9 mouse cellular contexts compared by ENCODE assay signal in the genomic region with DNA sequence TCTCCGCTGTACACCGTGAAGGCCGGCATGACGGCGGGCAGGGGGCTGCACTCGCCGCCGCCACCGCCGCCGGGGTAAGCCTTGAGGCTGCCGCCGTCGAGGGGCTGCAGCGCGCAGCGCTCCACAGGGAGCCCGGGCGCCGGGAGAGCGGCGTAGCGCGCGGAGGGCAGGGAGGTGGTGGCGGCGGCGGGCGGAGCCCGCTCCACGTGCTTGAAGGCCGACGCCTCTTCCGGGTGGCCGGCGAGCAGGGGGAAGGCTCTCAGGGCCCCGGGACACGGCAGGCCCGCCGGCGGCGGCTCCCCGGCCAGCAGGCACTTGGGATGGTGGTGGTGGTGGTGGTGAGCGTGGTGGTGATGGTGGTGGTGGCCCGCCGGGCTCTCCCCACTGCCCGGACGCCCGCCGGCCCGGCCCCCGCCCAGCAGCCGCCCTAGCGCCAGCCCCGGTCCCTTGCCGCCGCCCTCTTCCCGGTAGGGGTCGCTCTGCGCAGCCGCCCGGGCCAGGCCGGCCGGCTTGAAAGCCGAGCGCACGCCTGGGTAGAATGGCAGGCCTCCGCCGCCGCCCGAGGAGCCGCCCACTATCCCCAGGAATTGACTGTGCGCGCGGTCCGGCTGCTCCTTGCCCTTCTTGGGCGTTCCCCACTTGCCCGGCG. TPM values are rescaled to one million over a fixed set of nuclear protein-coding genes. Genes with fewer than 3 reads are reported as not detected.
DNase-seq lines count a peak whose midpoint lies in the region; ATAC-seq and TF ChIP-seq lines count a peak whose summit lies in the region.
"Had no signal": no experiment of that assay in that cellular context is flagged by ENCODE, and none has a peak within 500 bp of the region (broad histone marks: within the 10 kb centered on the region; RNA-seq: fewer than 3 reads in every experiment).

No protein-coding gene starts in this region.

- H3K27ac ChIP-seq in hindbrain, embryonic 15.5 days (replicated peaks): no peak overlapping the region
- H3K27ac ChIP-seq in liver, postnatal 0 days (ENCODE audit: low read depth): no peak overlapping the region
- H3K27ac ChIP-seq in testis, adult 2 months (ENCODE audit: control insufficient read depth, insufficient read depth, low read depth, low read length): no peak overlapping the region

- H3K4me3 ChIP-seq in hindbrain, embryonic 15.5 days: peak overlapping the region; percentile 41
- H3K4me3 ChIP-seq in liver, postnatal 0 days (ENCODE audit: low read depth, low read length): peak overlapping the region; percentile 39
- peak overlapping the region; percentile 63 for H3K4me3 ChIP-seq in testis, adult 2 months (ENCODE audit: control insufficient read depth, low read depth, low read length)

- WGBS in hindbrain, embryonic 15.5 days: 1% methylated on average over 32 of the region's 79 CpGs
- 2% methylated on average over 30 of the region's 79 CpGs for WGBS in liver, postnatal 0 days (ENCODE audit: insufficient replicate concordance)

- DNase-seq in adrenal gland, adult 18-20 months (ENCODE audit: low spot score in 2 of 2): peak; percentile 25 to 27
- no peak for DNase-seq in adrenal gland, postnatal 4 days (ENCODE audit: low spot score in 2 of 2)
- peak; percentile 23 to 68 for DNase-seq in spleen, postnatal 4 days (ENCODE audit: low spot score in 2 of 2)
- no peak for DNase-seq in spleen, adult 12 weeks (ENCODE audit: low spot score)
- DNase-seq in liver, postnatal 0 days: peak; percentile 38
- DNase-seq in frontal cortex, postnatal 14 days (ENCODE audit: low spot score in 2 of 2): no peak

- H3K4me1 ChIP-seq in hindbrain, embryonic 15.5 days (replicated peaks): peaks cover 23% of the 10 kb centered on the region
- H3K4me1 ChIP-seq in liver, postnatal 0 days (ENCODE audit: insufficient read depth): peaks cover 8% of the 10 kb centered on the region
- H3K4me1 ChIP-seq in testis, adult 2 months (ENCODE audit: control insufficient read depth, insufficient read depth, low read length): peaks cover 7% of the 10 kb centered on the region

- TF ChIP-seq EP300 in liver, postnatal 0 days (IDR thresholded peaks at IDR 0.05; ENCODE audit: low read depth): no peak

- no peaks in the 10 kb centered on the region for H3K36me3 ChIP-seq in hindbrain, embryonic 15.5 days
- H3K36me3 ChIP-seq in liver, postnatal 0 days (replicated peaks; ENCODE audit: insufficient read depth, low read length): no peaks in the 10 kb centered on the region
- H3K36me3 ChIP-seq in testis, adult 2 months (ENCODE audit: control insufficient read depth, insufficient read depth, low read length): no peaks in the 10 kb centered on the region

- H3K4me2 ChIP-seq in hindbrain, embryonic 15.5 days: peak overlapping the region; percentile 59
- H3K4me2 ChIP-seq in liver, postnatal 0 days (ENCODE audit: low read depth, low read length): peak overlapping the region; percentile 63

- H3K9ac ChIP-seq in hindbrain, embryonic 15.5 days: no peak overlapping the region
- H3K9ac ChIP-seq in liver, postnatal 0 days (replicated peaks): no peak overlapping the region

- no peaks in the 10 kb centered on the region for H3K9me3 ChIP-seq in hindbrain, embryonic 15.5 days
- H3K9me3 ChIP-seq in liver, postnatal 0 days (ENCODE audit: low read length): no peaks in the 10 kb centered on the region

- peak; percentile 81 for ATAC-seq in hindbrain, embryonic 15.5 days (ENCODE audit: low FRiP score, low read depth)
- ATAC-seq in liver, postnatal 0 days: peak; percentile 48

- peaks cover 91% of the 10 kb centered on the region for H3K27me3 ChIP-seq in hindbrain, embryonic 15.5 days
- peaks cover 96% of the 10 kb centered on the region for H3K27me3 ChIP-seq in liver, postnatal 0 days (ENCODE audit: insufficient read depth, low read length)
- H3K27me3 ChIP-seq in testis, adult 2 months (ENCODE audit: control insufficient read depth, insufficient read depth, low read length): peaks cover 4% of the 10 kb centered on the region; the same call in 1 of the 2 replicates

- no peak for TF ChIP-seq POLR2A in testis, adult 2 months (IDR thresholded peaks at IDR 0.05; ENCODE audit: control insufficient read depth, low read depth, low read length)

- 0 out of 2 replicates have a peak, but pooled peaks have one; percentile 7 for TF ChIP-seq CTCF in liver, postnatal 0 days (IDR thresholded peaks at IDR 0.05; ENCODE audit: low read depth)
- no peak for TF ChIP-seq CTCF in testis, adult 2 months (IDR thresholded peaks at IDR 0.05; ENCODE audit: control insufficient read depth, insufficient read depth, insufficient replicate concordance, low read depth, low read length)

RNA-seq across cellular contexts. Expression of a gene that starts 6.7 kb away (rescaled TPM):
- not detected for total RNA-seq in adrenal gland, adult 18-20 months (2021)
- not detected for total RNA-seq in adrenal gland, postnatal 4 days (2021)
- polyA plus RNA-seq in hindbrain, embryonic 15.5 days (2015; fragmentation: Nextera tagmentation; extraction: Ambion mirVana): 0.45 and 1.0 TPM in 2 replicates
- not detected in 2 replicates for polyA plus RNA-seq in liver, postnatal 0 days (2015; fragmentation: Nextera tagmentation; extraction: Ambion mirVana)
- polyA plus RNA-seq in testis, adult 2 months (2012; rRNA removed): not detected in 2 replicates
- polyA plus RNA-seq: cortical plate, adult 2 months had no signal

RNA-seq across cellular contexts. Expression of a gene that starts 48.4 kb away (rescaled TPM):
- 10 to 100 TPM; 21.2 to 23.7 TPM for total RNA-seq in adrenal gland, adult 18-20 months (2021)
- 10 to 100 TPM; 21.3 to 22.4 TPM for total RNA-seq in adrenal gland, postnatal 4 days (2021)
- 63.4 and 67.2 TPM in 2 replicates for polyA plus RNA-seq in hindbrain, embryonic 15.5 days (2015; fragmentation: Nextera tagmentation; extraction: Ambion mirVana)
- polyA plus RNA-seq in liver, postnatal 0 days (2015; fragmentation: Nextera tagmentation; extraction: Ambion mirVana): 12.7 and 13.9 TPM in 2 replicates
- 5.8 and 9.7 TPM in 2 replicates for polyA plus RNA-seq in testis, adult 2 months (2012; rRNA removed)

Comparison
In these comparisons a context has a peak if more than half of its experiments do, and no peak if none do; other contexts are left out.
1. DNase-seq: peak in adrenal gland, adult 18-20 months (2 of 2), spleen, postnatal 4 days (2 of 2) and liver, postnatal 0 days (single experiment); none in adrenal gland, postnatal 4 days (0 of 2), spleen, adult 12 weeks (single experiment) and frontal cortex, postnatal 14 days (0 of 2).
2. Peak in every context shown above with its lines, with median percentiles within 50 percentile points of each other: H3K4me3 ChIP-seq.